Mouse (Mus musculus): ENCODE results near the gene Cxcl17. TPM values are rescaled to one million over a fixed set of nuclear protein-coding genes. Genes with fewer than 3 reads are reported as not detected.
"Not testable (repeated sequence)": the region's sequence is repeated elsewhere in the genome, so short reads cannot be mapped to it uniquely, and the experiment has no call there.

The Cxcl17 gene
- total RNA-seq, 4 experiments from 2014 or later: not detected

GRCm38 (mm10) chr7:25426380-25426779 lies 13.7 kb upstream of the Cxcl17 start:
- not testable (repeated sequence) for DNase-seq (ENCODE audit: low spot score in 2 of 2)

DNA sequence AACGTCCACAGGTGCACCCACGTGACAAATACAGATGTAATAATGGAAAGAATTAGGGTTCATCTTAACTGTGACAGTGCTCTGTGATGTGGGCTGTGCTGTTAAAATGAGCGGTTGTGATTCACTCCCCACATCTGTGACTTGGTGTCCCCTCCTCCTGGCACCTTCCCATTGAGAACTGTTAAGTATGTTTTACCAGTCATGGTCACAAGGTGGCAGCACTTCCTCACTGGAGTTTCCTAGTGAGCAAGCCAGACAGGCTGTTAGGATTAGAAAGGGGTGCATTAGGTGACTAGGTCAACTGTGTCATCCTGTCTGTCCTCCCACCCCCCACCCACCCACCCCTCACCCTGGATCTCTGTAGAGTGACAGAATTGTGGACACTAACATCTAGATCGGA lies 11.7 kb upstream of the Cxcl17 start:
- DNase-seq (ENCODE audit: low spot score in 2 of 2): peak; percentile 48 to 65

DNA sequence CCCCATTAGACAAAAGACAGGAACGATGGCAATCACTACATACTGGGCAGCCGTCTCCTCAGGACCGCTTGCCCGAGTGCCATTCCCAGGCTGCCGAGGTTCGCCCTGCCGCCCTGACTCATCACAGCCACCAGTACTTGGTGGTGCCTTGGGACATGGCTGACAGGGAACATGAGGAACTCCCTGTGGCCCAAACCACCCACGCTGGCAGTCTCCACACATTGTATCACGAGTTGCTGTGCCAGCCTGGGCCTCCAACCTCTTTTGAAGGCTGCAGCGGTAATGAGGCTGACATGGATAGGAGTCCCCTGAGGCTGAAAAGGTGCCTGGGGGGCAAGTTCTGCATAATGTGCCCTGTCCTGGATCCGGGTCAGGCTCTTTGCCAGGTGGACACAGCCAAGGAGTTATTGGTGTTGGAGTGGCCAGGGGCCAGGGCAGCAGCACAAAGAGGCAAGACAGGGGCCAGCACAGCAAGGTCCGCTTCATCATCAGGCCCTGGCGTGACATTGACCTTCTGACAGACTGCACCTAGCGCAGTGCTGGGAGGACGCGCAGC lies 9.7 kb upstream of the Cxcl17 start:
- DNase-seq (ENCODE audit: low spot score in 2 of 2): peak in 1 of 2 experiments; percentile 25

GRCm38 (mm10) chr7:25419943-25420342 lies 7.3 kb upstream of the Cxcl17 start:
- DNase-seq (ENCODE audit: low spot score in 2 of 2): no peak

DNA sequence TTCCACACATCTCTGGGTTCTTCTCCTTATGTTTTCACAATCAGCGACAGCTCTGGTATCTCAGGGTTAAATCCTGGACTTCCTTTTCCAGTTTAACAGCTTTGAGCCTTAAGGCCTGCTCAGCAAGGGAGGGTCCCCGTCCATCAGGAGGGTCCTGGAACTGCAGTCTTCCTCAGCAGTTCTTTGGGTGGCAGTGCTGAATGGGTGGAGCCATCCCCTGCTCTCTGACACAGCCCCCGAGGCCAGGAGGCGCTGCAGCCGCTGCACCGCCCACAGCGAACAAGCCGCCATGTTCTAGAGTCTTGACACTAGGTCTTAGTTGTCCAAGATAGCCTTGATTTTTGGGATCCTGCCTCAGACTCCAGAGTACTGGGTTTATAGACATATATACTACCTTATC lies 6.8 kb upstream of the Cxcl17 start:
- no peak for DNase-seq (ENCODE audit: low spot score in 2 of 2)

DNA sequence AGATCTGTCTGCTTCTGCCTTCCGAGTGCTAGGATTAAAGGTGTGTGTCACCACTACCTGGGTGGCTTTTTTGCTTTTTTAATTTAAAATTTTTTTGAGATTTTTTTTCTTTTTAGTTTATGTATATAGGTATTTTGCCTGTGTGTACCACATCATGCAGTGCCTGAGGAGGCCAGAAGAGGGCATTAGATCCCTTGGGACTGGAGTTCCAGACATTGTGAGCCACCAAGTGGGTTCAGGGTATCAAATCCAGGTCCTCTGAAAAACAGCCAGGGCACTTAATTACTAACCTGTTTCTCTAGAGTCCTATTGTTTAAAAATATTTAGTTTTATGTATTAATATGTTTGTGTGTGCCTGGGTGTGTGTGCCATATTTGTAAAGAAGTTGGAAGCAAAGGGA lies 4.9 kb upstream of the Cxcl17 start:
- no peak for DNase-seq (ENCODE audit: low spot score in 2 of 2)

- DNase-seq (ENCODE audit: low spot score in 2 of 2): no peak
Measured at GRCm38 (mm10) chr7:25411861-25412260, 825 bp downstream of the Cxcl17 start.

DNA sequence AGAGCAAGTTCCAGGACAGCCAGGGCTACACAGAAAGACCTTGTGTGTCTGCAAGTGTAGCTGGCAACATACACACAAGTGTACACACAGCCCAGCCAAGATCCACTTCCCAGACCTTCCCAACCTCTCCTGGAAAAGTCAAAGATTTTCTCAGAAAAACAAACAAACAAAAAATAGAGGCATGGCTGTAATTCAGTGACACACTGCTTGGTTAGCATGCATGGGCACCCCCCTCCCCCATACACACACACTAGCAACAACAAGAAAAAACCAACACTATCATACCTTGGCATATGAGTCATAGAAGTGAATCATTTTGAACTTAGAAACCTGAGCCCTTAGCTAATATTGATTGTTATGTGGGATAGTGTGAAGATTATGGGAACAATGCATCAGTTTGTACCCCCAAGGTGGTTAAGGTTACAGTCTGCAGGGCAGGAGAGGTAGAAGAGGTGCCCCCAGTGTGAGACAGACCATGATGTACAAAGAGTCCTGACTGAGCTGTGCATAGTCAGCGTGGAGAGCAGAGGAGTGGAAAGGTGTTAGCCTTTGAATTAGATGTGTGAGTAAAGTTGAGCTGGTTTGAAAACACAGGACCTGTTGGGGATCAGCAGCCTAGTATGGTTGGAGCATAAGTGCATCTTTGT lies 1.6 kb downstream of the Cxcl17 start:
- no peak for DNase-seq (ENCODE audit: low spot score in 2 of 2)

GRCm38 (mm10) chr7:25409114-25409760 lies 3.4 kb downstream of the Cxcl17 start:
- DNase-seq (ENCODE audit: low spot score in 2 of 2): no peak

DNA sequence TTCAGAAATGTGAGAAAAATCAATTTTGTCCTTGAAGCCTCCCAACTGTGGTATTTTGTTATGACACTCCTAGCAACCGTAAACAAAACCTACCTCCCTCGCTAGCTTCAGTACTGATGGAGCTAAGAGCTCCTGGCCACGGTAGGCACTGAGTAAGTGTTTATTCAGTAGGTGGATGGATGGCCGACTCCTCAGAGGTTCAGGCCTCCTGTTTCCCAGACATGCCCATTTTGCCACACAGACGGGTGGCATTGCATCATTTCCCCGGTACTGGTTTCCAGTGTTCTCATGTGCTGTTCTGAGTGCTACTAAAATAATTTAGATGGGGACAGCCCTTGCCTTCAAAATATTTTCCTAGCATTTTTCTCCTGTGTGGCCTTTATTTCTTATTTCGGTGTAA lies 6.2 kb downstream of the Cxcl17 start:
- DNase-seq (ENCODE audit: low spot score in 2 of 2): no peak

- DNase-seq (ENCODE audit: low spot score in 2 of 2): no peak
Measured at GRCm38 (mm10) chr7:25402671-25403101, 10.0 kb downstream of the Cxcl17 start.

GRCm38 (mm10) chr7:25401986-25402385 lies 10.7 kb downstream of the Cxcl17 start:
- DNase-seq (ENCODE audit: low spot score in 2 of 2): no peak

- DNase-seq (ENCODE audit: low spot score in 2 of 2): no peak
Measured at GRCm38 (mm10) chr7:25401551-25401950, 11.1 kb downstream of the Cxcl17 start.

DNA sequence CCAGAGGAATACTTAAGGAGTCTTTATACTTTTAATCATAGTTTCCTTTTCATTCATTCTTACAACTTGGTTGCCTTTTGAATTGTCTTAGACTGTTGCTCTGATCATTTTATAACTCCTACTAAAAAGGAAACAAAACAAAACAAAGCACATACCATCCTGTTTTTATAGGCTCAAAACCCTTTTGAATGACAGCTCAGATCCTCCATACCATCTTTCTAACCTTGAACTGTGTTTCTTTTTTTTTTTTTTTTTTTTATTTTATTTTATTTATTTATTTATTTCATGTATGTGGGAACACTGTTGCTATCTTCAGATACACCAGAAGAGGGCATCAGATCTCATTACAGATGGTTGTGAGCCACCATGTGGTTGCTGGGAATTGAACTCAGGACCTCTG lies 13.7 kb downstream of the Cxcl17 start:
- DNase-seq (ENCODE audit: low spot score in 2 of 2): not testable (repeated sequence)

DNA sequence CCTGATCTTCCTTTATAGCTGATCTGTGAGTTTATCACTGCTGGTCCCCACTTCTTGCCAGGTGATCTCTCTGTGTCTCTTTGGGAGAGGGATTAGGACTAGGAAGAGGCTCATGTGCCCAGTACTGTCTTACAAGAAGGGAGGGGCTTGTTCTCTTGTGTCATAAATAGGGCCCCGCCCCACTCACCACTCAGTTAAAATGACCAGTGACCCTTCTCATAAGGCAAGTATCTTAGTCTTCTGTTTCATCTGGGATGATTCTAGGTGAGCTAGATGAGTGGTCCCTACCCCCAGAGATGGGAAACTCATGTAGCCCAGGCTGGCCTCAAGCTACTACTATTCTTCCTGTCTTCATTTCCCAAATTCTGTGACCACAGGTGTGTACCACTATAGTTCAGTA lies 14.1 kb downstream of the Cxcl17 start, which contains the start of gene Lipe:
Gene Lipe, minus strand, starts transcription at position 101 of the 400 bp plus-strand sequence.
- no peak for DNase-seq (ENCODE audit: low spot score in 2 of 2)

GRCm38 (mm10) chr7:25396621-25397020 lies 16.1 kb downstream of the Cxcl17 start:
- no peak for DNase-seq (ENCODE audit: low spot score in 2 of 2)

DNA sequence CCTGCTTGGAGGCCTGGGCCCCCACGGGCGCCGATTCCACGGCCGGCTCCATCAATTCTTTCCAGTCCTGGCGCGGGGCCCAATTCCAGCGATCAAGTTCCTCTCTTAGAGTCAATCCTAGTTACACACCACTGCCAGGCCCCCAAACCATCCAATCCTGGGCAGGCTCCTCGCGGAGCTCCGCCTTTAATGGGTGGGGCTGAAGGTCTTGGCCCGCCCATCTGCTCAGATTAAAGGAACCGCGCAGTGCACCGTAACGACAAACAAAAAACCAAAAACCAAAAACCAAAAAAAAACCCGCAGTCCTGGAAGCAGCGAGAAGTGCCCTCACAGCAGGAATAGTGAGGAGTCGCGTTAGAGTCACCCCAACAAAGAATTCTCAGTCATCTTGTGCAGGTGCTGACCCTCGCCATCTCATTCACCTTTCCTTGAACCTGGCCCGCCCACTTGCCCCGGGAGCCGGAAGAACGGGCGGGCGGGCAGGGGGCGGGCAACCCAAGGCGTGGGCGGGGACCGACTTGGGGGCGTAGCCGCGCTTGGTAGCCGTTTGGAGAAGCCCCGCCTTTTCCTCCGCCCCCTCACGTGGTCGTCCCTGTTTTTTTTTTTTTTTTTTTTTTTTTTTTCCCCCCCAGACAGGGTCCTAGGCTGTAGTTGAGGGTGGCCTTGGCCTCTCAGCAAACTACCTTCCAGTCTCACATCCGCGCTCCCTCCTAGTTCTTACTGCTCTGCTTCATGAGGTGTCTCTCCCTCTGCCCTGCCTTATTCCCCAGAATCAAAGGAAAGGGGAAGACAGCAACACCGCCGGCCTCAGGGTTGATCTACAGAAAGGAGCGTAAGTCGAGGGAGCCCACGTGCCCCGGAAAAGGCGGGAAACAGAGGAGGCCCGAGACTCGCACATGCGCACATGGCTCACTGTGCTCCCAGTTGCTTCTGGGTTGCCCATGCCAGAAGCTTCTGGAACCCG lies 16.8 kb downstream of the Cxcl17 start:
- peak; percentile 92 to 96 for DNase-seq (ENCODE audit: low spot score in 2 of 2)

GRCm38 (mm10) chr7:25395186-25395557 lies 17.5 kb downstream of the Cxcl17 start:
- DNase-seq (ENCODE audit: low spot score in 2 of 2): no peak

- no peak for DNase-seq (ENCODE audit: low spot score in 2 of 2)
Measured at GRCm38 (mm10) chr7:25394754-25395153, 17.9 kb downstream of the Cxcl17 start.

DNA sequence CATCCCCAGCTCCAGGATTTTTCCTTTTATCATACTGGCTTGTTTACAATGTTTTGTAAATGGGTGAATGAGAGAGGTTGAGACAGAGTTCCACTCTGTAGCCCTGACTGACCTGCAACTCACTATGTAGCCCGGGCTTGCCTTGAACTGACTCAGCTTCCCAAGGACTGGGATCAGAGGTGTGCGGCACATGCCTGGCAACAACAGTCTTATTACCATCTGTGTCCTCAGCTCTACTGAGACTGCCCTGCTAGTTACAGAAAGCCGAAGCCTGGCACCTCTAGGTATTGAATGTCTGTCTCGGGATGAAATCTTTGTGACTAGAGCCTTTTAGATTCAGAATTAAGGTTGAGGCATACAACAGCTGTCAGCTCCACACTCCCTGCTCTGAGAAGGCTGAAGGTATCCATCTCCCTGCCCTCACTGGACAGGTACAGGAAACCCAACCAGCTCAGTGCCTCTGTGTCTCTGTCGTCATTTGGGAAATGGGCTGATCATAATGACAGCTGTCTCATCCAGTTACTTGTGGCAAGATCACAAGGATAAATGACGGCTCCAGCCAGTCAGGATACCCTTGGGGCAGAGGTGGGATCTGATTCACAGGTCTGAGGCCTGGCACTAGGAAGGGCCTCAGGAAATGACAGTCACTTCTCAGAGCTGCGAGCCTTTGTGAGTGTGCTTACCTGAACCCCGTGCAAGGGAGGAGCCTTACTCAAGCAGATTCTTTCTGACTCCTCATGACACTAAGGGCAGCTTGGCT lies 19.1 kb downstream of the Cxcl17 start:
- no peak for DNase-seq (ENCODE audit: low spot score in 2 of 2)

DNA sequence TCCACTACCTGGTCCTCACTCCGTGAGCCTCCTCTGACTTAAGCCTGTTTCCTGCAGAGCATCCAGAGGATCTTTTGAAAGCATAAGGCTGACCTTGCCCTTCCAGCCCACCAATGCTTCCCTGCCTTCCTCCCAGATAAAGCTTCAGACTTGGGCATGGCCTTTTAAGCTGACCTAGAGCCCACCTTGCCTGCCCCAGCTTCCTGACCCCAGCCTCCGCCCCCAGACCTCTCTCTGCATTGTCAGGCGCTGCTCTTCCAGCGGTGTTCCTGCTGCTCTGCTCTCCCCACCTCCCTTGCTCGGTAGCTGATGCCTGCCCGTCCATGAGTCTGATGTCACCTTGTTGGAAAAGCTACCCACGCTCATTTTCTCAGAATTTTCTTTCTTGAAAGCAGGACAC lies 19.8 kb downstream of the Cxcl17 start:
- DNase-seq (ENCODE audit: low spot score in 2 of 2): no peak
